Mouse (Mus musculus) C2C12 (cell line): ENCODE data around the gene Gm45716.

ENCODE experiments used
- CEBPB ChIP-seq: IDR thresholded peaks from one replicate; pipeline ENCODE4 v1.6.1; 2011; ENCODE audit warnings: low read depth, mild to moderate bottlenecking, control low read depth, moderate library complexity
- CTCF ChIP-seq: IDR thresholded peaks from one replicate; pipeline ENCODE4 v1.5.1; 2011; ENCODE audit not compliant: control insufficient read depth, insufficient read depth, insufficient read length
- FOSL1 ChIP-seq: IDR thresholded peaks from one replicate; pipeline ENCODE4 v1.8.0; 2011; ENCODE audit warnings: mild to moderate bottlenecking, low read length; ENCODE audit not compliant: poor library complexity, insufficient read depth, severe bottlenecking
- MAX ChIP-seq: IDR thresholded peaks from one replicate; pipeline ENCODE4 v1.6.1; 2011; ENCODE audit warnings: mild to moderate bottlenecking, control low read depth
- MYOD1 ChIP-seq: IDR thresholded peaks from one replicate; pipeline ENCODE4 v1.6.1; 2011; ENCODE audit warnings: low read depth; ENCODE audit not compliant: control insufficient read depth, insufficient read length
- MYOG ChIP-seq: IDR thresholded peaks from one replicate; pipeline ENCODE4 v1.6.1; 2011; ENCODE audit not compliant: control insufficient read depth, insufficient read length; ENCODE audit errors: extremely low read depth
- USF1 ChIP-seq: IDR thresholded peaks from one replicate; pipeline ENCODE4 v1.6.1; 2011; ENCODE audit warnings: low read depth, mild to moderate bottlenecking, control low read depth, moderate library complexity

GRCm38 (mm10) chr11:90177389-90177788, 10.1 kb upstream of the Gm45716 start:
- TF ChIP-seq CTCF (no peak), MYOG (no peak), USF1 (no peak), FOSL1 (no peak), CEBPB (no peak), MYOD1 (no peak), MAX (no peak)
